Mouse (Mus musculus): ENCODE results near the gene Gm3776.
"Not testable (repeated sequence)": the region's sequence is repeated elsewhere in the genome, so short reads cannot be mapped to it uniquely, and the experiment has no call there.

Gene Gm3776

GRCm38 (mm10) chr9:78256914-78257313, at the start of gene Gm3776:
TSS of gene Gm3776 (plus strand) at chr9:78257129.
- not testable (repeated sequence) for DNase-seq (ENCODE audit: low read depth)

DNA sequence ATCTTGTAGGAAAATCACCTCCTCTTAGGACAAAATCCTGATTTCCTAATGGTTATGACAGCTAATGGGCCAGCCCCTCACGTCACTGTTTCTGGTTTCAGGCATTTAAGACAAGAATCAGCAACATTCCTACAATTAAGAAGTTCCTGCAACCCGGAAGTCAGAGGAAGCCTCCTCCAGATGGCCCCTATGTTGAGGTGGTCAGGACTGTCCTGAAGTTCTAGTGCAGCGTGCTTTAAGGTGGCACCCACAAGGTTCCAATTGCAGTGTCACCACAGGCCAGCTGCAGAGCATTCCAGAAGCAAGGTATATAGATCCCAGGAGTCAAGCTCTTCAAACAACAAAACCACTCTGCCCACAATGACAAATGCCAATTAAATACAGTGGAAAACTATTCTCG, 48.0 kb upstream of the Gm3776 start:
- DNase-seq (ENCODE audit: low read depth), result no peak

- DNase-seq (ENCODE audit: low read depth), result no peak
Measured at GRCm38 (mm10) chr9:78210079-78210478, 46.9 kb upstream of the Gm3776 start.

DNA sequence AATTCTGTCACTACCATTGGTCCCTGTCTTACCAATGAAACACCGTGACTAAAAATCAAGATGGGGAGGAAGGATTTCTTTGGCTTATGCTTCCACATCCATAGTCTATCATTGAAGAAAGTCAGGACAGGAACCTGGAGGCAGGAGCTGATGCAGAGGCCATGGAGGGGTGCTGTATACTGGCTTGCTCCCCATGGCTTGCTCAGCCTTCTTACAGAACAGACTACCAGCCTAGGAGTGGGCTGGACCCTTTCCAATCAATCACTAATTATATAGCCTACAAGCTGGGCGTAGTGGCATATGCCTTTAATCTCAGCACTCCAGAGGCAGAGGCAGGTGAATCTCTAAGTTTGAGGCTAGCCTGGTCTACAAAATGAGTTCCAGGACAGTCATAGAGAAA, 46.1 kb upstream of the Gm3776 start:
- no peak for DNase-seq (ENCODE audit: low read depth)

GRCm38 (mm10) chr9:78211521-78211920, 45.4 kb upstream of the Gm3776 start:
- no peak for DNase-seq (ENCODE audit: low read depth)

GRCm38 (mm10) chr9:78212341-78213049, 44.4 kb upstream of the Gm3776 start:
- DNase-seq (ENCODE audit: low read depth), result no peak

DNA sequence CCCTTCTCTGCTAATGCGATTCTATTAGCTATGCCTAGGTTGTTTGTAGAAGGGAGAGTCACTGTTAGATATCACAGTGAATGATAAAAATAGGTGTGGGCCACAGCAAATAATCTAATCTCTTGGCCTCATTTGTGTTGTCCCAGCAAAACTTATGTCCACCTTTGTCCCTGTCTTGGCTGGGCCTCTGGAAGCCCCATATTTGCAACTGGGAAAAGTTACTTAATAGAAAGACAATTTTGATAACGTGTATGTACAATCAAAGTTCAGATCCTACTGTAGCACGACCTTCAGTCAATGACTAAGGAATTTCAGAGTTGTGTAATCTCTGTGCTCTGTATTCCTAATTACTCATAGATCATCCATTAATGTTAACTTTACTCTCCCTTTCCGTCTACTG, 39.9 kb upstream of the Gm3776 start:
- no peak for DNase-seq (ENCODE audit: low read depth)

- DNase-seq (ENCODE audit: low read depth), result peak; percentile 6
Measured at GRCm38 (mm10) chr9:78222616-78223015, 34.3 kb upstream of the Gm3776 start.

DNA sequence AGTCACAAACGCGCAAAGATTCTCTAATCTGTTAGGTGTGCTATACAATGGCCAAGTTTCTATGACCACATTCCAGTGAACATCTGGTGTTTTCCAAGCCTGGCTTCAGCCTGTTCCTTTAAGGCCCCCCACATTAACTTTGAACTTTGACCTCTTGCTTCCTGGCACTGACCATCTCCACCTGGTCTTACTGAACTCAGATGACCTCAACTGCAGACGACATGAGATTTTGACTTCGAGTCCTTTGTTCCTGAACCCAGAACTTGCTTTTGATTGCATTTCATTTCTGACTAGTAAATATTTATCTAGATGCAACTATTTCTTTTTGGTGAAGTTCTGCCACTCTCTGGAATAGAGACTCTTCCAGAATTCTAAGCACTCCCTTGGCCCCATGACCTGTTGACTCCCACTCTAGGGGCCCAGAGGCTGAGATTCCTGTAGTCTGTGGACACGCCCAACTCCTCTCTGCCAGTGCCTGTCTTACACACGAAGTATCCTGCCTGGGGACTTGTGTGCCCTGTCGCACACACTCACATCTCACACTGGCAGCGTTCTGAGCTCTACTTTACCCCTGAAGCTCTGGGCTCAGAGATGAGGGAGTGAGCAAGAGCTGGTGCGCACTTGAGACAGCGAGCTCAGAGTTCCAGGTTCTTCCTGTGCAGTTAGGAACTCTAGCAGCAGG, 33.6 kb upstream of the Gm3776 start:
- DNase-seq (ENCODE audit: low read depth), result no peak

DNA sequence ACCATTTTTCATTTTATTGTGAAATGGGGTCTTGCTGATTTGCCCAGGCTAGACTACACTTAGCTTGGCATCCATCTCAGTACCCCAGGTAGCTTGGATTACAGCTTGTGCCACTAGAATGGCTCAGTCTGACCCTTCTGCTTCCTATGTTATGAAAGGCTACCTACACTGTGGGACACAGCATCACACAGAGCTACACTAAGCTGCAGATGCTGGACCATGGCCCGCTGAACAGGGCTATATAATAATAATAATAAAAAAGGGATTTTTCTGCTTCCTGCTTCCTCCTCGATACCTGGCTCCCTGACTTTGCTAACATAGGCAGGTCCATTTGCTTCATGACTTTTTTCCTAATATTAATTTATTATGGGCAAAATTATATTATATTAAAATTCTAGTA, 32.5 kb upstream of the Gm3776 start:
- no peak for DNase-seq (ENCODE audit: low read depth)

- no peak for DNase-seq (ENCODE audit: low read depth)
Measured at GRCm38 (mm10) chr9:78225304-78225703, 31.6 kb upstream of the Gm3776 start.

GRCm38 (mm10) chr9:78228122-78228521, 28.8 kb upstream of the Gm3776 start:
- no peak for DNase-seq (ENCODE audit: low read depth)

DNA sequence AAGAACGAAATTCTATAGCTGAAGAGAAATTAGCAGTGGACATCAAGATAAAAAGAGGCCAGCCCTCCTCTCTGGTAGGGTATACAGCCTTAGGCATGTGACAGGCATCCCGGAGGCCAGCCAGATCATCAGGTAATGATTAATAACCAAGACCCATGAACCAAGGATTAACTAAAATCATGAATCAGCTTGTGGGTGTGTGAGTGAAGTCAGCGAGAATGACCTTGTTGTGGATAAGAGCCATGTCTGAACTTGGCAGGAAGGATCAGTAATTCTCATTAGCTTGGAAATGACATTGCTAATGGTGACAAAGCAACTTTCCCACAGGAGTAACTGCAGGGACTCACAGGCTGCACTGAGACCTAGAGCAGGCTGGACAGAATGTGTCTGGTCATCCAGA, 27.3 kb upstream of the Gm3776 start:
- not testable (repeated sequence) for DNase-seq (ENCODE audit: low read depth)

- DNase-seq (ENCODE audit: low read depth), result not testable (repeated sequence)
Measured at GRCm38 (mm10) chr9:78230461-78230860, 26.5 kb upstream of the Gm3776 start, which contains the start of gene Gsta1. TSS of gene Gsta1 (plus strand) at chr9:78230656.

DNA sequence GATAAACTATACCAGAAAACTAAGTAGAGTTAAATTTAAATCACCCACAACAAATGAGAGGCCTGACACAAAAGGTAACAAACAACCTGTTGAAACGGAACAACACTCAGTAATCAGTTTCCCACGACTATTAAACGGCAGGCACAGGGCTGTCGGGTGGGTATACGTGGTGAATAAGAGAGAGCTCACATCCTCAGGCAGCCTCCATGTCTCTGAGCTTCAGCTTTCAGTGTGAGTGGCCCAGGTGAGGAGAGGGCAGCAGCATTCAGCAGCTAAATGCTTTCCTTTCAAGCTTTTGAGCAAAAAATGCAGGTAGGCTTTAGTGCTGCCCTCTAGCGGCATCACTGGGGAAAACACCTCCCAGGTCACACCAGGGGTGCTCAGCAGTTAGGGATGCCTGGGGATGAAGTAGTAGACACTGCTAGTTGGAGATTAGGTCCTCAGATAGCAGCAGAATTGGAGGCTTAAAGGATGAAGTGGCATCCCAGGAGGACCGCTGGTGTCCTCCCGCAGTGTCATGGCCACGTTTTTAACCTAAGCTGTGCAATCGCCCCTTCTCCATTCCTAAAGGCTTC, 23.7 kb upstream of the Gm3776 start:
- not testable (repeated sequence) for DNase-seq (ENCODE audit: low read depth)

GRCm38 (mm10) chr9:78255683-78256470, 1.1 kb upstream of the Gm3776 start:
- not testable (repeated sequence) for DNase-seq (ENCODE audit: low read depth)

DNA sequence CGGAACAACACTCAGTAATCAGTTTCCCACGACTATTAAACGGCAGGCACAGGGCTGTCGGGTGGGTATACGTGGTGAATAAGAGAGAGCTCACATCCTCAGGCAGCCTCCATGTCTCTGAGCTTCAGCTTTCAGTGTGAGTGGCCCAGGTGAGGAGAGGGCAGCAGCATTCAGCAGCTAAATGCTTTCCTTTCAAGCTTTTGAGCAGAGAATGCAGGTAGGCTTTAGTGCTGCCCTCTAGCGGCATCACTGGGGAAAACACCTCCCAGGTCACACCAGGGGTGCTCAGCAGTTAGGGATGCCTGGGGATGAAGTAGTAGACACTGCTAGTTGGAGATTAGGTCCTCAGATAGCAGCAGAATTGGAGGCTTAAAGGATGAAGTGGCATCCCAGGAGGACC, 2.8 kb downstream of the Gm3776 start:
- not testable (repeated sequence) for DNase-seq (ENCODE audit: low read depth)

GRCm38 (mm10) chr9:78270945-78271344, 14.0 kb downstream of the Gm3776 start:
- DNase-seq (ENCODE audit: low read depth), result not testable (repeated sequence)

GRCm38 (mm10) chr9:78282002-78282711, 25.2 kb downstream of the Gm3776 start:
- not testable (repeated sequence) for DNase-seq (ENCODE audit: low read depth)

GRCm38 (mm10) chr9:78289063-78289462, 32.1 kb downstream of the Gm3776 start:
- DNase-seq (ENCODE audit: low read depth), result not testable (repeated sequence)

DNA sequence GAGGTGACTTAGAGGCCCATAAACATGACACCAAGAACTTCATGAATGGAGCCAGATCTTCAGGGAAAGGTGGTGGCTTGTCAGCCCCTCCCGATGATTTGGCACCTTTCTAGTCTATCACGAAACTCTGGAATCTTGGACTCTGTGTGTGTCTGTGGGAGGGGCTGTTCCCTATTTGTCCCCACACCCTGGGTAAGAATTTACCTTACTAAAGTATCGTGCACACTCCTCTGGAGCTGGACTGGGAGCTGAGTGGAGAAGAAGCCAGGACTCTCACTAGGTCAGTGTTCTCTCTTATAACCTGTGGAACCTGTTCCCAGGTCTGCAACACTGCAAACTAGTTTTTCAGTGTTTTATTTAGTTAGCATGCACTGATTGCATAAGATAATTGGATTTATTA, 32.8 kb downstream of the Gm3776 start, which contains the start of gene Gm10639:
Gm10639 (plus strand) TSS at position 201 of the 400 bp plus-strand sequence.
- DNase-seq (ENCODE audit: low read depth), result not testable (repeated sequence)
